Mouse (Mus musculus) CD4-positive, CD25-positive, alpha-beta regulatory T cell, adult 2 months (primary cell): ENCODE measurements around the gene Tent5c.

Source experiments
- DNase-seq: peaks from one replicate; pipeline ENCODE4 v3.0.0-alpha.2; 2012; ENCODE audit warnings: low read depth, low spot score

The Tent5c gene

GRCm38 (mm10) chr3:100487046-100487445 lies 2.1 kb downstream of the Tent5c start:
- DNase-seq, result no peak

- DNase-seq, result peak; percentile 33
Measured at GRCm38 (mm10) chr3:100485390-100486132, 3.6 kb downstream of the Tent5c start.

- DNase-seq, result no peak
Measured at GRCm38 (mm10) chr3:100482971-100483610, 6.0 kb downstream of the Tent5c start.

- peak; percentile 76 for DNase-seq
Measured at GRCm38 (mm10) chr3:100482324-100482911, 6.7 kb downstream of the Tent5c start.

- peak; percentile 58 for DNase-seq
Measured at GRCm38 (mm10) chr3:100480251-100481005, 8.7 kb downstream of the Tent5c start.

- DNase-seq, result peak; percentile 44
Measured at GRCm38 (mm10) chr3:100474950-100475472, 14.1 kb downstream of the Tent5c start.

GRCm38 (mm10) chr3:100474536-100474935 lies 14.6 kb downstream of the Tent5c start:
- no peak for DNase-seq

- no peak for DNase-seq
Measured at GRCm38 (mm10) chr3:100473146-100473545, 16.0 kb downstream of the Tent5c start.

GRCm38 (mm10) chr3:100470902-100471301 lies 18.2 kb downstream of the Tent5c start:
- no peak for DNase-seq

GRCm38 (mm10) chr3:100470101-100470500 lies 19.0 kb downstream of the Tent5c start:
- no peak for DNase-seq

- no peak for DNase-seq
Measured at GRCm38 (mm10) chr3:100466551-100466950, 22.6 kb downstream of the Tent5c start.

- DNase-seq, result no peak
Measured at GRCm38 (mm10) chr3:100464596-100464995, 24.5 kb downstream of the Tent5c start.

- DNase-seq, result no peak
Measured at GRCm38 (mm10) chr3:100463959-100464265, 25.2 kb downstream of the Tent5c start.

GRCm38 (mm10) chr3:100463160-100463958 lies 25.8 kb downstream of the Tent5c start:
- DNase-seq, result no peak

- DNase-seq, result no peak
Measured at GRCm38 (mm10) chr3:100462235-100463083, 26.7 kb downstream of the Tent5c start.

GRCm38 (mm10) chr3:100460510-100460909 lies 28.6 kb downstream of the Tent5c start:
- peak; percentile 67 for DNase-seq

- peak; percentile 27 for DNase-seq
Measured at GRCm38 (mm10) chr3:100443798-100444500, 45.2 kb downstream of the Tent5c start.

GRCm38 (mm10) chr3:100442499-100442898 lies 46.6 kb downstream of the Tent5c start:
- DNase-seq, result peak; percentile 41

- DNase-seq, result no peak
Measured at GRCm38 (mm10) chr3:100440754-100441153, 48.4 kb downstream of the Tent5c start.

- DNase-seq, result peak; percentile 12
Measured at GRCm38 (mm10) chr3:100440009-100440408, 49.1 kb downstream of the Tent5c start.
